Mouse (Mus musculus) forebrain, embryonic 16.5 days (tissue): ENCODE results near the gene Sord. TPM values are rescaled to one million over a fixed set of nuclear protein-coding genes. Genes with fewer than 3 reads are reported as not detected.
"Not testable (repeated sequence)": the region's sequence is repeated elsewhere in the genome, so short reads cannot be mapped to it uniquely, and the experiment has no call there.

Source experiments
- ATAC-seq: fragments of 200-750 bp; cut with Nextera tagmentation; 2 replicates; pipeline ENCODE4 v1.8.0; 2017; ENCODE audit warnings: mild to moderate bottlenecking, moderate library complexity
- H3K27ac ChIP-seq: fragments of 300-500 bp; sonication (generic); 2 replicates; pipeline ENCODE4 v1.5.1; 2014; ENCODE audit warnings: low read length, control low read depth
- H3K27me3 ChIP-seq: fragments of 300-500 bp; sonication (generic); replicated peaks from 2 replicates; pipeline ENCODE4 v1.6.1; 2014; ENCODE audit warnings: low read length; ENCODE audit not compliant: control insufficient read depth, insufficient read depth
- H3K36me3 ChIP-seq: fragments of 300-500 bp; sonication (generic); 2 replicates; pipeline ENCODE4 v1.6.1; 2014; ENCODE audit not compliant: control insufficient read depth, insufficient read depth
- H3K4me1 ChIP-seq: fragments of 300-500 bp; sonication (generic); replicated peaks from 2 replicates; pipeline ENCODE4 v1.6.1; 2014; ENCODE audit warnings: low read length; ENCODE audit not compliant: control insufficient read depth, insufficient read depth
- H3K4me2 ChIP-seq: fragments of 300-500 bp; sonication (generic); 2 replicates; pipeline ENCODE4 v1.6.1; 2014; ENCODE audit warnings: mild to moderate bottlenecking, low read length, control low read depth
- H3K4me3 ChIP-seq: fragments of 300-500 bp; sonication (generic); replicated peaks from 2 replicates; pipeline ENCODE4 v1.5.1; 2014; ENCODE audit warnings: mild to moderate bottlenecking, low read length, control low read depth
- H3K9ac ChIP-seq: fragments of 300-500 bp; sonication (generic); replicated peaks from 2 replicates; pipeline ENCODE4 v1.6.1; 2014; ENCODE audit warnings: low read depth, low read length, control low read depth
- H3K9me3 ChIP-seq: fragments of 300-500 bp; sonication (generic); 2 replicates; pipeline ENCODE4 v1.6.1; 2016; ENCODE audit warnings: low read length; ENCODE audit not compliant: control insufficient read depth
- WGBS: fragments of 180-500 bp; shearing (Covaris S2); extraction: QIAGEN DNeasy Blood & Tissue Kit; methylation state at CpG from one replicate; pipeline ENCODE4 v1.1.7; 2014; 5-methylcytosine and 5-hydroxymethylcytosine counted together
- polyA plus RNA-seq: library from polyadenylated mRNA; unstranded; fragments of >200 nt; fragmentation: Nextera tagmentation; extraction: Ambion mirVana; gene quantifications from 2 replicates; pipeline ENCODE4 v1.2.1, GENCODE M21; 2015

Gene Sord
- polyA plus RNA-seq, 1 experiment from 2014 or later, result 16.4 TPM

GRCm38 (mm10) chr2:122217075-122217474, 17.5 kb upstream of the Sord start:
- H3K9me3 ChIP-seq, H3K9ac ChIP-seq, H3K36me3 ChIP-seq, H3K4me3 ChIP-seq, H3K27me3 ChIP-seq, H3K4me1 ChIP-seq, H3K27ac ChIP-seq, H3K4me2 ChIP-seq, ATAC-seq: not testable (repeated sequence)
- WGBS, result 97% methylated on average over 4 of the region's 4 CpGs

- Histone ChIP-seq H3K36me3 (no peaks in the 10 kb centered on the region), H3K27ac (no peak overlapping the region), H3K4me1 (no peaks in the 10 kb centered on the region), H3K9ac (no peak overlapping the region), H3K9me3 (no peaks in the 10 kb centered on the region), H3K27me3 (no peaks in the 10 kb centered on the region), H3K4me2 (no peak overlapping the region), H3K4me3 (no peak overlapping the region)
- 54% methylated on average over 2 of the region's 2 CpGs for WGBS
- no peak for ATAC-seq
Measured at GRCm38 (mm10) chr2:122218234-122218633, 16.3 kb upstream of the Sord start.

DNA sequence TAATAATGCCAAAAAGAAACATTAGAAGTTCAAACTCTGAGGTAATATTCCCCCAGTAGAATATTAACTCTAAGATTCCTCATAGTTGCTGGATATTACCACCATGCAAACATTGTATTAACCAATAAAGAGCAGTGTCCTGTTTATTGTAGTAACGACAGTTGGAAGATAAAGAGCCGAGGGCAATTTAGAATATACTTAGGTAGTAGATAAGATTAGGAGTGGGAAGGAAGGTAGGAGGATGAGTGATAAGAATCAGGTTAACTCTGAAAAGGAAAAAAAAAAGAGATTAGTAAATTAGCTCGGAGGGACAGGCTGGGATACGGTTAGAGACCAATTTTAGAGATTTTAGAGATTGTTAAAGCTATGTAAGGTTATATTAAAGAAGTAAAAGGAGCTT, 13.2 kb upstream of the Sord start:
- Histone ChIP-seq H3K27ac (no peak overlapping the region), H3K27me3 (no peaks in the 10 kb centered on the region), H3K36me3 (no peaks in the 10 kb centered on the region), H3K9ac (no peak overlapping the region), H3K9me3 (no peaks in the 10 kb centered on the region), H3K4me2 (no peak overlapping the region), H3K4me3 (no peak overlapping the region), H3K4me1 (no peaks in the 10 kb centered on the region)
- ATAC-seq, result no peak
- 89% methylated on average over 4 of the region's 4 CpGs for WGBS

GRCm38 (mm10) chr2:122221798-122222197, 12.8 kb upstream of the Sord start:
- no peak overlapping the region for H3K4me3 ChIP-seq
- no peak for ATAC-seq
- 69% methylated on average over 5 of the region's 5 CpGs for WGBS

DNA sequence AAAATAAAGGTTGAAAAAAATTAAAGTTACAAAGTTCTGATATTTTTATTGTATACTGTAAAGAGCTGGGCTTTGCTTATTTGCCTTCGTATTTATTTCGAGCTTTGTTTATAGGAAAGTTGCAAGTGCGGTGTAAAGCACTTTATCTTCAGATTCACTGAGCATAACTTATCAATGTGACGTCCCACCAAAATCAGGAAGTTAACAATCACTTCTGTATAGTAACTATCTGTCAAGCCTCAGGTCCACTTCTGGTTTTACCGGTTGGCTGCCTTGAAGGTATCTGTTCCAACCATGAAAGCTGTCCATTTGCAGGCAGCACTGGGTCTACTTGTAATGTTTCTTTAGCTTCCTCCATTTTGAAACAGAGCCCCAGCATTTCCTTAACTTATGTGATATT, 12.3 kb upstream of the Sord start:
- Histone ChIP-seq H3K27me3 (no peaks in the 10 kb centered on the region), H3K4me1 (no peaks in the 10 kb centered on the region), H3K4me3 (no peak overlapping the region), H3K4me2 (no peak overlapping the region), H3K36me3 (no peaks in the 10 kb centered on the region), H3K9ac (no peak overlapping the region), H3K27ac (no peak overlapping the region), H3K9me3 (no peaks in the 10 kb centered on the region)
- 95% methylated on average over 5 of the region's 5 CpGs for WGBS
- no peak for ATAC-seq

More at GRCm38 (mm10) chr2:122221798-122222197, 12.8 kb upstream of the Sord start:
- H3K9ac ChIP-seq, result no peak overlapping the region
- no peaks in the 10 kb centered on the region for H3K36me3 ChIP-seq
- no peaks in the 10 kb centered on the region for H3K27me3 ChIP-seq
- H3K4me1 ChIP-seq, result no peaks in the 10 kb centered on the region
- no peak overlapping the region for H3K4me2 ChIP-seq
- H3K9me3 ChIP-seq, result no peaks in the 10 kb centered on the region
- no peak overlapping the region for H3K27ac ChIP-seq

- no peak overlapping the region for H3K9ac ChIP-seq
- no peaks in the 10 kb centered on the region for H3K4me1 ChIP-seq
- H3K4me3 ChIP-seq, result no peak overlapping the region
- no peak overlapping the region for H3K27ac ChIP-seq
- ATAC-seq, result no peak
- no peak overlapping the region for H3K4me2 ChIP-seq
- no peaks in the 10 kb centered on the region for H3K9me3 ChIP-seq
- no peaks in the 10 kb centered on the region for H3K27me3 ChIP-seq
- H3K36me3 ChIP-seq, result no peaks in the 10 kb centered on the region
Measured at GRCm38 (mm10) chr2:122223654-122224053, 10.9 kb upstream of the Sord start.

DNA sequence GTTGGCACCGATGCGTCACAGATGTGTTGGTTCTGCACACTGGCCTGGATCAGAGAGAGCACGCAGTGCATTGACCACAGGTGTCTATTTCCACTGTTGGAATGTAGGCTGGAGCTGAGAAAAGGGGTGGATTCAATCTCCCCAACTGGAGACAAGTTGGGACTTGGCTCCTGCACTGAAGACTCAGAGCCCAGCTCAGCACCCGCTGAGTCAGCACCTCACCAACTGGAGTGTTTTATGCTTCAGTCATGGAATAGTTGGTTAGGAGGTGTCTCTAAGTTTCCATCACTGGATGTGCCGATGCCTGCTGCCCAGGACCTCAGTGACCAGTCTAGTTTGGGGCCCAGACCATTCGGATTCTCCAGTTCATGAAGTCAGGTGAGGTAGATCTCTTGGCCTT, 4.2 kb upstream of the Sord start:
- no peak for ATAC-seq
- no peak overlapping the region for H3K9ac ChIP-seq
- WGBS, result 91% methylated on average over 6 of the region's 6 CpGs
- H3K9me3 ChIP-seq, result no peaks in the 10 kb centered on the region
- no peaks in the 10 kb centered on the region for H3K36me3 ChIP-seq
- H3K4me3 ChIP-seq, result no peak overlapping the region
- H3K27ac ChIP-seq, result no peak overlapping the region
- H3K4me2 ChIP-seq, result no peak overlapping the region
- H3K4me1 ChIP-seq, result no peaks in the 10 kb centered on the region; the same call in 1 of the 2 replicates
- H3K27me3 ChIP-seq, result no peaks in the 10 kb centered on the region

DNA sequence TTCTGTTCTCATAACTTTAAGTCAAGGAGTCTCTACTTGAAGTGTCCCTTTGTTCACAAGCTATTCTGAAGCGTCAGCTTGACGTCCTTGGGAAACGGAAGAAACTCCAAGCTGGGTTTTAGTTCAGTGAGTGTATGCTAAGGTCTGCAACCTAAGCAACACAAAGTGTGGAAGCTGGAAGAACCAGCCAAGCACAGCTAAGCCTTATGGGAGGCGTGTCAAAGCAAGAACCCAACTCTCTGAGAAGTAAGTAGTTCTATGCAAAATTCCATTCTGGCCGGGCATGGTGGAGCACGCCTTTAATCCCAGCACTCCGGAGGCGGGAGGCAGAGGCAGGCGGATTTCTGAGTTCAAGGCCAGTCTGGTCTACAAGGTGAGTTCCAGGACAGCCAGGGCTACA, 2.9 kb upstream of the Sord start:
- Histone ChIP-seq H3K27me3 (no peaks in the 10 kb centered on the region), H3K4me2 (no peak overlapping the region), H3K4me3 (no peak overlapping the region), H3K4me1 (no peaks in the 10 kb centered on the region; the same call in 1 of the 2 replicates), H3K9ac (no peak overlapping the region), H3K36me3 (no peaks in the 10 kb centered on the region), H3K9me3 (no peaks in the 10 kb centered on the region), H3K27ac (no peak overlapping the region)
- no peak for ATAC-seq
- WGBS, result 77% methylated on average over 9 of the region's 9 CpGs

GRCm38 (mm10) chr2:122233341-122233740, 1.2 kb upstream of the Sord start:
- Histone ChIP-seq H3K27me3 (no peaks in the 10 kb centered on the region), H3K27ac (no peak overlapping the region), H3K4me3 (no peak overlapping the region), H3K4me1 (no peaks in the 10 kb centered on the region; the same call in 1 of the 2 replicates), H3K9ac (no peak overlapping the region), H3K36me3 (no peaks in the 10 kb centered on the region), H3K4me2 (no peak overlapping the region), H3K9me3 (no peaks in the 10 kb centered on the region)
- peak; percentile 0; the same call in 1 of the 2 replicates for ATAC-seq
- WGBS, result 58% methylated on average over 5 of the region's 5 CpGs
